Mouse (Mus musculus) right cerebral cortex, adult 18-20 months (tissue): ENCODE data around the gene Fgf8.

Experiments
- DNase-seq: peaks from one replicate; pipeline ENCODE4 v3.0.0; 2022; ENCODE audit warnings: mixed read lengths

Gene Fgf8

DNA sequence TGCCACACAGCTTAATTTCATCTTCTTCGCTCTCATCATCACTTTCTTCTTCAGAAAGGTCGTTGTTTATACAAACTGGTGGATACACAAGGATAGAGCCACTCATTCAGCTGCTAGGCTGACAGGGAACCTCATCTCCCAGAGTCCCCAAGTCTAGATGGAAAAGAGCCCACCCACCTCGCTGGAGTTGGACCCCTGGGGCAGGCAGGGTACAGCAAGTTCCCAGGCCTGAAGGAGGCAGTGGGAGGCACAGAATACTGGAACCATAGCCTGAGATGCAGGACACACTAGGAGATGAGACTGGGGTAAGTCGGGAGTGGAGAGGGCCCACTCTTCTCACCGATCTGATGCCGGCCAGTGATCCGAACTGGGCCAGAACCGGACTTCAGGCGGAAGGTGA, 5.5 kb upstream of the Fgf8 start:
- no peak for DNase-seq

- DNase-seq: peak; percentile 81
Measured at GRCm38 (mm10) chr19:45747028-45747867, 4.5 kb upstream of the Fgf8 start.

- DNase-seq: peak; percentile 68
Measured at GRCm38 (mm10) chr19:45746153-45747020, 3.7 kb upstream of the Fgf8 start.

DNA sequence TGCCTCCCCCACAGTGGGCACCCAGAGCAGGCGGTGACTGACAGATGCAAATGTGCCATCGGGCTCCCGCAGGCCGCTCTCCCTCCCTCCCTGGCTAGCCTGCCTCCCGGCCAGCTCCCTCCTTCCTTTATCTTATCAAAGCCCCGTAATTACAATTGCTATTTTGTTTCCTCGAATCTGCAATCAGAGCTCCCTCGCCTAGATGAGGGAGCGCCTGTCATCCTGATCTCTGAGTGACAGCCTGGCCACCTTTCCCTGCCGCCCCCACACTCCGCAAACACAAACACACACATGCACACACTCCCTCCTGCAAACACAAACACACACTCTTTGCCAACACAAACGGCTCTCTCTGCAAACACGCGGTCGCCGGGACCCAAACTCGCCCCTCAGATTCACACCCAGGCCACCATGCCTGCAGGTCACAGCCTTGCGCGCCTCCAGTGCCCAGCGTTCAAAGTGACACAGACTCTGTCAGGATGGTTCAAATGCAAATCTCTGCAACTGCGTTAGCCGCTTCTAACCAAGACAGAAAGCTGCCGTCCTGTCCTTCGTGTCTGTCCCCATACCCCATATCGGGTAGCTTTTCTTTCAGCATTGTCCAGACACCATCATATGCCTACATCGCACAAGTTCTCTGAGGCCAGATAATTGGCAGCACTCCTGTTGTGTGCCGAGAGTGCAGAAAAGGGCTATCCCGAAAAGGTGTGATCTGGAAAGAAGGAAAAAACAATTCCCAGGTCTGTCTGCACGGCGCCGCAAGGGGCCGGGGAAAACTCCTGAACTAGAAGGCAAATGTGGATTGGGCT, 2.8 kb upstream of the Fgf8 start:
- DNase-seq: no peak

DNA sequence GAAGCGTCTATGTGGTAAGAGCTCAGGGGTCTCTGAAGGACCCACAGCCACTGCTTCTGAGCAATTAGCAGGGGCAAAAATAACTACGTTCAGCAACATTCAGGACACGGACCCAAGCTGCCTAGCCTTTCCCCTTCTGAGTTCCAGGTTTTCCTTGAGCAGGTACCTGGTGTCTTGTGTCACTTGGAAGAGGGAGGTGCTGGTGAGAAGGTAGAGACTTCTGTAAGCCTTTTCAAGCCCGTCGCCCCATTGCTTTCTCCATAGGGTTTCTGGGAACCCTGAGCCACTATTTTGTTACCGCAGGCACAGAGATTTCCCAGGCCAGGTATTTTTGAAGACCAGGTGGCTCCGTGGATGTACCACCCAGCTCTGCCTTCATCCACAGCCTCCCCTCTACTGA, 904 bp upstream of the Fgf8 start:
- no peak for DNase-seq

GRCm38 (mm10) chr19:45742984-45743575, 365 bp upstream of the Fgf8 start:
- no peak for DNase-seq

GRCm38 (mm10) chr19:45741431-45742217, 1.1 kb downstream of the Fgf8 start:
- no peak for DNase-seq

DNA sequence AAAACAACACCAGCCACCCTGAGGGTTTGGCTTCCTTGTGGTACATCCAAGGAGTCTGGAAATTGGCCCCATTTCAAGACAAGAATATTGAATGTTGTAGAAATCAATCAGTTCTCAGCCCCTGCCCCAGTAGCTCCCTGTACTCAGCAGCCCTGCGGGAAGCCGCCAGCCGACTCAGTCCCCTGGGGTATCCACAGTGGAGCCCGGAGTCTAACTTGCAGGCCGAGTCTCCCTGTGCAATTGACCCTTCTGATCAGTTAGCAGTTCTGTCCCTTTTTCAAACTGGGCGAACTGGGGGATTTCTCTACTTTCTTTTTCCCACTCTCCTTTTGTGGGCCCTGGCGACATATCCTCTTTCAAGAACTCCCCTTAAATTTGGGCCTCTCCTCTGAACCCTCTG, 1.9 kb downstream of the Fgf8 start:
- no peak for DNase-seq

GRCm38 (mm10) chr19:45740233-45740632, 2.5 kb downstream of the Fgf8 start:
- DNase-seq: no peak

DNA sequence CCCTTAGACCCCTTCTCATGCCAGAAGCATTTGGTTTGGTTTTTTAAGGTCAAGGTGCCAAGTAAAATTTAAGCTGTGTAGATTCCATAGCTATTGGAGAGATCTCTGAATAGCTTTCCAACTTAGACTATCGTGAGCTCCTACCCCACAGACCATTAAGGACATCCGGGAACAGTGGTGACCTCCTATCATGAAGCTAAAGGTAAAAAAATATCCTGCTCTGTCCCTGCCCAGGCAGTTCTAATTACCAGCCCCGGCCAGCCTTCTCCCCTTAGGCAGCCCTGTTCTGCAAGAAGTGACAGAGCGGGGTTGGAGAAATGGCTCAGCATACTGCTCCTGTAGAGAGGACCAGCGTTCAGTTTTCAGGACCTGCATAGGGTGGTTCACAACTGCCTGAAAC, 4.2 kb downstream of the Fgf8 start:
- DNase-seq: no peak

DNA sequence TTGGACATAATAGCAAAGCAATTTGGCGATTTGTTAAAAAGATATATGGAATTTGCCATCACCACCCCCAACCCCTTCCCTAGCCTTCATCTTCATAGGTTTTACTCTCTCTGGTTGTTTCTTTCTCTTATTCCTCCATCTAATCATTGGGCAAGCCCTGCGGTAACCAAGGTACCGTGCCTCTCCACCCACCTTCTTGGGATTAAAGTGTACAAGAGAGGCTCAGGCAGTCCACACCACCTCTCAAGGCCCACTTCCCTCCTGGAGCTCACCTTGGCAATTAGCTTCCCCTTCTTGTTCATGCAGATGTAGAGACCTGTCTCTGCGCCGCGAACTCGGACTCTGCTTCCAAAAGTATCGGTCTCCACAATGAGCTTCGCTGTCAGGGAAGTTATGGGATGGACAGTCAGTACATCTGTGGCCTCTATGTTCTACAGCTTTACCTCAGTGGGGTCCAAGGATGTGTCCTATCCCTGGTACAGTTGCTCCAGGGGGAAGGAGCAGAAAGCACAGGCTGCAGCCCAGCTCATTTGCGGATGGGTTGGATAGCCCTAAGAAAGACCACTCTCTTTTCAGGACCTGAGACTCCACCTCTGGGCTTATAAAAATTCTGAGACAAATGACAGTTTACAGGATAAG, 4.8 kb downstream of the Fgf8 start:
- no peak for DNase-seq

GRCm38 (mm10) chr19:45737208-45737845, 5.4 kb downstream of the Fgf8 start:
- no peak for DNase-seq

DNA sequence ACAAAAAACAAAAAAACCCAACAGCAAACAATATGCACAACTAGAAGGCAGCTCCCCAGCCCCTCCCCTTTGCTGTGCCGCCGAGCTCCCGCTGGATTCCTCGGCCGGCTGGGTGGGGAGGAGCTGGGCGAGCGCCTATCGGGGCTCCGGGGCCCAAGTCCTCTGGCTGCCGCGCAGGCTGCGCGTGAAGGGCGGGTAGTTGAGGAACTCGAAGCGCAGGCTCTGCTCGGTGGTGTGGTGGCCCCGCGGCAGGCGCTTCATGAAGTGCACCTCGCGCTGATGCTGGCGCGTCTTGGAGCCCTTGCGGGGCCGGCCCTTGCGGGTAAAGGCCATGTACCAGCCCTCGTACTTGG, 5.9 kb downstream of the Fgf8 start:
- DNase-seq: no peak

DNA sequence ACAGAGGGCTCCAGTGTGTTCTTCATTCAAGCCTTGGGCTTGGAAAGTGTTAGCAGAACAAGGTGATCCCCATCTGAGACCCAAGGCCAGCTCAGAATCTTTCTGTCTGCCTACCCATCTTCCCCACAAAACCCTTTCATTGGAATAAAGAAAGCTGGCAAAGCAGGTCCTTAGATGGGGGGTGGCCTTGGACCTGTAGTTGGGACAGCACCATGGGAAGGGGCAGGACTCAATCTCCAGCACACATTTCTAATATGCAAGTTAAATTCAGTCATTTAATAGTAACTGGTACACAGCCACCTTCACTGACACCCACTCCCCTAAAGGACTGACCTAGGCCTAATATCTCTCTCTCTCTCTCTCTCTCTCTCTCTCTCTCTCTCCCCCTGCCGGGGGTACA, 6.5 kb downstream of the Fgf8 start:
- no peak for DNase-seq

DNA sequence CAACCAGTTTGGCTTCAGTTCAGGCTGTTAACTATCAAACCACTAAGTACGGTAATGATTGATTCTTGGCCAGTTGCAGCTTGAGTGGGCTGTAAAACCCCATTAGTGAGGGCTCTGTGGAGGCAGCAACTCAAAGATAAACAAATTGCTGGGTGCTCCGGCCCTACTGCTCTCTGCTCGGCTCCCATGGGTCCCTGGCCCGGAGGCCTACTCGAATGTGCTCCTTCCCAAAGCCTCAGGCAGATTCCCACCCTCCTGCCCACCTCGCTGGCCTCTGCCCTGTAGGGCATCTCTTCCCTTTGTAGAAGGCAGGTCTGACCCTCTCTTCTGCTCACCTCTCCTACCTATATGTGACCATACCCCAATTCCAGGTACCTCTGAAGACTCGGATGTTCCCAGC, 8.0 kb downstream of the Fgf8 start:
- DNase-seq: no peak

DNA sequence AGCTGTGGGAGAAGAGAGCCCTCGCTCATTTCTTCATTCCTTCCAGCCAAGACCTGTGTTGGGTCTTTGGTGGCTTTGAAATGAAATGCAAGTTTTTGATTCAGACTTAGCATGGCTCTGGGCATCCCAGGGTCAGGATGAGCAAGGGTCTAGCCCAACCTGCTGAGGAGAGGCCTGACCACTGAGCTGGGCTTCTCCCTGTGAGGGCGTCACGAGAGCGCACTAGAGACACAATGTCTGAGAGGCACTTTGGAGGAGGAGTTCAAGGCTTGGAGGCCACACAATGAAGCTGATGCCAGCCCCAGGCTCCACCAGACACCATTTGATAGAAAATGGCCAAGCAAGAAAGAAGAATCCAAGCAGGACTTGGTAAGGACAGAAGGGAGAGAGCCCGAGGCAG, 8.5 kb downstream of the Fgf8 start:
- DNase-seq: no peak

DNA sequence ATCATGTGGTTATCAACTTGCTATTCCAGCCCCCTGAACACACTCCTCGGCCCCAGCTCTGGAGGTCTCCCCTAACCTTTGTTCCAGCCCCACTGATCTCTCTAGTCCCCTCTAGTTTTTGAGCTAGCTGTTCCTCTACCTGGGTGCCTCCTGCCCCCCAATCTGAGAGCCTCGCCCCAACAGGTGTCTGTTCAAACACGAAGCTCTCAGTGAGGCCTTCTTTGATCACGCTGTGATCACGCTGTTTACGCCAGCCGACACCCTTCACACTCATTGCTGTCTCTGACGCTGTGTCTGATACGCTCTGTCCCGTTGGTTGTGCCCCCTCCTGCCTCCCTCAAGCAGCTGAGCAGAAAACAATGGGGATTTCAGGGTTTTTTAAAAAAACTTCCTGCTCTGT, 9.2 kb downstream of the Fgf8 start:
- no peak for DNase-seq

- DNase-seq: no peak
Measured at GRCm38 (mm10) chr19:45731658-45732057, 11.1 kb downstream of the Fgf8 start.

DNA sequence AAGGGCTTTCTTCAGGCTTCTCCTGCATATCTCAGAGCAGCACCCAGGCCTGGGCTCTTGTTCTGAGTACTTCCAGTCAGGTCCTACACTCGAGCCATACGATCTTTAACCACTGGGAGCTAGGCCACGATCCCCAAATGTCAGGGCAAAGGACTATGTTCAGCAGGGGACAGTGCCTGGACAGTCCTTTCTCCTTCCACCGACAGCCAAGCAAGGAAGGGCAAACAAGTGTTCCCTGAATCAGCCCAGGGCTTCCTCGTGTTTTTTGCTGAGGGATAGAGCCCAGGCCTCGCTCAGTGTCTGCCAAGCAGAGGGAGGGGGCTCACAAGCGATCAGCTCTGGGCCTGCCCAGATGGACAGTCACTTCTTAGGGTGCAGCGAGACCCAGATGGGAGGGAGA, 12.7 kb downstream of the Fgf8 start:
- DNase-seq: no peak

GRCm38 (mm10) chr19:45727231-45727630, 15.5 kb downstream of the Fgf8 start:
- DNase-seq: no peak

DNA sequence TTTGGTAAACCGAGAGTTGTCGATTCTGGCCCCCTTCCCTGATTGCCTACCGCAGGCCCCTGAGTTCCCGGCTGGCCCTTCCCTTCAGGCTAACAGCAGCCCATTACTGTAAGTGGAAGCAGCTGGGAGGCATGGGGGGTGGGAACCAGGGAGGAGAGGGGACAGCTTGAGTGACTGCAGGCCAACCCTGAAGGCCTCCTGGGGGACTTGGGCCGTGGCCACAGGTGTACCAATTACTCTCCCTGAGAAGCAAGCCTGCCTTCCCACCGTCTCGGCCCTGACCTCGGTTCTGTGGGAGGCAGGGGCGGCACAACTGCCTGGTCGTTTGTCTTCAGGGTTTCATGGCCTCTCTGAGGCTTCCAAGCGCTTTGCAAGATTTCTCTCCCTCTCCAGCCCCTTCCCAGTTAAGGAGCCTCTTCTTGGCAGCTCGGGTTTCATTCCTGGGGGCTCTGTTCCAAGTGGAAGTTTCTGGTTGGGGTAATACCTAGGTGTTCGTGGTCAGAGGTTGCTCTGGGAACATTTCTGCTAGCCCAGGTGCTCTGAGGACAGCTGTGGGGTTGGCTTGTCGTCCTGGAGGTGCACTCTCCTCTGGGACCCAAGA, 16.9 kb downstream of the Fgf8 start:
- DNase-seq: no peak
